Mouse (Mus musculus) cortical plate, adult 2 months (tissue): Measurements from ENCODE around the gene Plk5. TPM values are rescaled to one million over a fixed set of nuclear protein-coding genes. Genes with fewer than 3 reads are reported as not detected.
A peak's percentile ranks its signal among the peaks of the same experiment; 100 is the strongest.
"Not testable (repeated sequence)": the region's sequence is repeated elsewhere in the genome, so short reads cannot be mapped to it uniquely, and the experiment has no call there.

Experiments
- H3K27ac ChIP-seq: fragments of 200-500 bp; 2 replicates; pipeline ENCODE4 v1.5.1; 2012; ENCODE audit warnings: low read length, control low read depth, inconsistent platforms; ENCODE audit not compliant: insufficient read depth
- H3K4me1 ChIP-seq: fragments of 200-500 bp; 2 replicates; pipeline ENCODE4 v1.6.1; 2011; ENCODE audit warnings: low read length; ENCODE audit not compliant: control insufficient read depth, insufficient read depth
- H3K4me3 ChIP-seq: fragments of 200-500 bp; 2 replicates; pipeline ENCODE4 v1.5.1; 2011; ENCODE audit warnings: mild to moderate bottlenecking, low read length, control low read depth; ENCODE audit not compliant: insufficient read depth
- CTCF ChIP-seq: fragments of 200-500 bp; IDR thresholded peaks from 2 replicates; pipeline ENCODE4 v1.5.1; 2011; ENCODE audit warnings: mild to moderate bottlenecking, control low read depth, low read length; ENCODE audit not compliant: insufficient read depth; ENCODE audit errors: extremely low read depth
- POLR2A ChIP-seq: fragments of 200-500 bp; IDR thresholded peaks from 2 replicates; pipeline ENCODE4 v1.6.1; 2011; ENCODE audit warnings: mild to moderate bottlenecking, low read length, control low read depth; ENCODE audit not compliant: insufficient read depth; ENCODE audit errors: extremely low read depth
- polyA plus RNA-seq: library from polyadenylated mRNA; depleted of rRNA; stranded (reverse); fragments of >200 nt; gene quantifications from 2 replicates; pipeline ENCODE4 v1.2.3, GENCODE M21; 2012

The Plk5 gene
- polyA plus RNA-seq, 1 experiment: 40.3 TPM

- H3K4me1 ChIP-seq: peaks cover 2% of the 10 kb centered on the region; the same call in 1 of the 2 replicates
- no peak overlapping the region for H3K27ac ChIP-seq
- TF ChIP-seq POLR2A (no peak), CTCF (no peak)
- no peak overlapping the region for H3K4me3 ChIP-seq
Measured at GRCm38 (mm10) chr10:80342749-80343424, 13.4 kb upstream of the Plk5 start.

GRCm38 (mm10) chr10:80343425-80343895 is 12.8 kb upstream of the Plk5 start:
- TF ChIP-seq POLR2A: no peak
- TF ChIP-seq CTCF: no peak

GRCm38 (mm10) chr10:80344131-80344661 is 12.1 kb upstream of the Plk5 start:
- no peak overlapping the region; the same call in 1 of the 2 replicates for H3K27ac ChIP-seq
- TF ChIP-seq CTCF (no peak), POLR2A (no peak)
- no peak overlapping the region for H3K4me3 ChIP-seq

More at GRCm38 (mm10) chr10:80343425-80343895, 12.8 kb upstream of the Plk5 start:
- peaks cover 2% of the 10 kb centered on the region; the same call in 1 of the 2 replicates for H3K4me1 ChIP-seq
- H3K4me3 ChIP-seq: no peak overlapping the region
- no peak overlapping the region for H3K27ac ChIP-seq

GRCm38 (mm10) chr10:80345122-80345521 is 11.1 kb upstream of the Plk5 start:
- TF ChIP-seq CTCF: no peak
- TF ChIP-seq POLR2A: no peak
- no peak overlapping the region for H3K27ac ChIP-seq
- H3K4me3 ChIP-seq: no peak overlapping the region
- H3K4me1 ChIP-seq: peaks cover 2% of the 10 kb centered on the region; the same call in 1 of the 2 replicates

More at GRCm38 (mm10) chr10:80344131-80344661, 12.1 kb upstream of the Plk5 start:
- H3K4me1 ChIP-seq: peaks cover 2% of the 10 kb centered on the region; the same call in 1 of the 2 replicates

- not testable (repeated sequence) for H3K4me3 ChIP-seq, H3K27ac ChIP-seq, H3K4me1 ChIP-seq
Measured at GRCm38 (mm10) chr10:80345929-80346328, 10.3 kb upstream of the Plk5 start.

- Histone ChIP-seq H3K4me1 (peaks cover 2% of the 10 kb centered on the region; the same call in 1 of the 2 replicates), H3K27ac (no peak overlapping the region), H3K4me3 (peak overlapping the region; percentile 21; the same call in 1 of the 2 replicates)
- TF ChIP-seq POLR2A (no peak), CTCF (no peak)
Measured at GRCm38 (mm10) chr10:80347514-80347967, 8.7 kb upstream of the Plk5 start.

- Histone ChIP-seq H3K4me1 (peaks cover 2% of the 10 kb centered on the region; the same call in 1 of the 2 replicates), H3K4me3 (peak within 1 kb of the TSS; percentile 21; the same call in 1 of the 2 replicates), H3K27ac (no peak within 1 kb of the TSS)
- TF ChIP-seq CTCF: no peak
- no peak for TF ChIP-seq POLR2A
Measured at GRCm38 (mm10) chr10:80348244-80348781, 7.9 kb upstream of the Plk5 start, which contains the start of gene Adamtsl5. Gene Adamtsl5, minus strand, starts transcription at chr10:80348412.

- peaks cover 2% of the 10 kb centered on the region; the same call in 1 of the 2 replicates for H3K4me1 ChIP-seq
- no peak for TF ChIP-seq CTCF
- TF ChIP-seq POLR2A: no peak
Measured at GRCm38 (mm10) chr10:80348981-80349380, 7.3 kb upstream of the Plk5 start.

GRCm38 (mm10) chr10:80350292-80350691 is 6.0 kb upstream of the Plk5 start:
- Histone ChIP-seq H3K4me3 (no peak overlapping the region), H3K27ac (no peak overlapping the region), H3K4me1 (no peaks in the 10 kb centered on the region)
- TF ChIP-seq CTCF (peak; percentile 91), POLR2A (no peak)

More at GRCm38 (mm10) chr10:80348981-80349380, 7.3 kb upstream of the Plk5 start:
- Histone ChIP-seq H3K4me3 (no peak overlapping the region), H3K27ac (no peak overlapping the region)
